Mouse (Mus musculus) stomach, embryonic 14.5 days (tissue): Measurements from ENCODE around the gene Nfkb1. TPM values are rescaled to one million over a fixed set of nuclear protein-coding genes. Genes with fewer than 3 reads are reported as not detected.

ENCODE experiments used
- ATAC-seq: fragments of 200-750 bp; cut with Nextera tagmentation; 2 replicates; pipeline ENCODE4 v1.8.0; 2017; ENCODE audit warnings: low read depth, moderate TSS enrichment; ENCODE audit not compliant: insufficient number of reproducible peaks, insufficient read depth, low FRiP score
- H3K27ac ChIP-seq: fragments of 300-500 bp; sonication (generic); 2 replicates; pipeline ENCODE4 v1.5.1; 2014; ENCODE audit warnings: mild to moderate bottlenecking, low read length, moderate library complexity, mixed read lengths
- H3K27me3 ChIP-seq: fragments of 300-500 bp; sonication (generic); 2 replicates; pipeline ENCODE4 v1.6.1; 2014; ENCODE audit warnings: low read length, control low read depth, mixed read lengths; ENCODE audit not compliant: control insufficient read depth, insufficient read depth
- H3K36me3 ChIP-seq: fragments of 300-500 bp; sonication (generic); 2 replicates; pipeline ENCODE4 v1.6.1; 2014; ENCODE audit warnings: mild to moderate bottlenecking, control low read depth, low read length, moderate library complexity, mixed read lengths; ENCODE audit not compliant: control insufficient read depth, insufficient read depth
- H3K4me1 ChIP-seq: fragments of 300-500 bp; sonication (generic); 2 replicates; pipeline ENCODE4 v1.6.1; 2014; ENCODE audit warnings: low read length, control low read depth, mixed read lengths; ENCODE audit not compliant: control insufficient read depth, insufficient read depth
- H3K4me2 ChIP-seq: fragments of 300-500 bp; sonication (generic); replicated peaks from 2 replicates; pipeline ENCODE4 v1.6.1; 2014; ENCODE audit warnings: low read depth, low read length, control low read depth
- H3K4me3 ChIP-seq: fragments of 300-500 bp; sonication (generic); 2 replicates; pipeline ENCODE4 v1.5.1; 2014; ENCODE audit warnings: low read depth, low read length, control low read depth
- H3K9ac ChIP-seq: fragments of 300-500 bp; sonication (generic); replicated peaks from 2 replicates; pipeline ENCODE4 v1.6.1; 2014; ENCODE audit warnings: low read depth, mild to moderate bottlenecking, control low read depth, low read length, moderate library complexity, mixed read lengths
- H3K9me3 ChIP-seq: fragments of 300-500 bp; sonication (generic); 2 replicates; pipeline ENCODE4 v1.6.1; 2016; ENCODE audit warnings: low read depth, low read length, control low read depth; ENCODE audit not compliant: control insufficient read depth
- WGBS: fragments of 180-500 bp; shearing (Covaris S2); extraction: QIAGEN DNeasy Blood & Tissue Kit; methylation state at CpG from one replicate; pipeline ENCODE4 v1.1.7; 2014; 5-methylcytosine and 5-hydroxymethylcytosine counted together
- polyA plus RNA-seq: library from polyadenylated mRNA; unstranded; fragments of >200 nt; fragmentation: Nextera tagmentation; extraction: Ambion mirVana; gene quantifications from 2 replicates; pipeline ENCODE4 v1.2.1, GENCODE M21; 2014

Nfkb1 gene
- polyA plus RNA-seq, 1 experiment from 2014 or later: 36.2 TPM

- no peak overlapping the region for H3K4me3 ChIP-seq
- no peaks in the 10 kb centered on the region for H3K9me3 ChIP-seq
- H3K4me1 ChIP-seq: peaks cover 8% of the 10 kb centered on the region
- no peak overlapping the region for H3K27ac ChIP-seq
- no peak for ATAC-seq
- H3K27me3 ChIP-seq: no peaks in the 10 kb centered on the region
- H3K4me2 ChIP-seq: no peak overlapping the region
- peaks cover 66% of the 10 kb centered on the region for H3K36me3 ChIP-seq
- whole genome bisulfite sequencing: 58% methylated on average over 4 of the region's 4 CpGs
- H3K9ac ChIP-seq: no peak overlapping the region
These were observed 100.9 kb downstream of the Nfkb1 start for GRCm38 (mm10) chr3:135590471-135590870.

- no peak for ATAC-seq
- no peaks in the 10 kb centered on the region for H3K9me3 ChIP-seq
- no peak overlapping the region for H3K4me3 ChIP-seq
- H3K4me1 ChIP-seq: 0 out of 2 replicates have a peak, but pooled peaks cover 1% of the 10 kb centered on the region
- WGBS: 88% methylated on average over 4 of the region's 4 CpGs
- no peak overlapping the region for H3K9ac ChIP-seq
- H3K27me3 ChIP-seq: no peaks in the 10 kb centered on the region
- H3K4me2 ChIP-seq: no peak overlapping the region
- peaks cover 56% of the 10 kb centered on the region for H3K36me3 ChIP-seq
- H3K27ac ChIP-seq: no peak overlapping the region
These were observed 104.9 kb downstream of the Nfkb1 start for GRCm38 (mm10) chr3:135586471-135586880.

GRCm38 (mm10) chr3:135586060-135586459, 105.3 kb downstream of the Nfkb1 start:
- Histone ChIP-seq H3K9me3 (no peaks in the 10 kb centered on the region), H3K27ac (no peak overlapping the region), H3K4me3 (no peak overlapping the region), H3K4me2 (no peak overlapping the region), H3K9ac (no peak overlapping the region), H3K4me1 (0 out of 2 replicates have a peak, but pooled peaks cover 2% of the 10 kb centered on the region), H3K27me3 (no peaks in the 10 kb centered on the region), H3K36me3 (peaks cover 53% of the 10 kb centered on the region)
- ATAC-seq: no peak
- 85% methylated on average over 2 of the region's 2 CpGs for WGBS

- WGBS: 60% methylated on average over 6 of the region's 6 CpGs
- Histone ChIP-seq H3K36me3 (peaks cover 48% of the 10 kb centered on the region), H3K27ac (no peak overlapping the region), H3K9ac (no peak overlapping the region), H3K4me3 (no peak overlapping the region), H3K9me3 (no peaks in the 10 kb centered on the region), H3K4me1 (peaks cover 4% of the 10 kb centered on the region; the same call in 1 of the 2 replicates), H3K27me3 (no peaks in the 10 kb centered on the region), H3K4me2 (no peak overlapping the region)
- peak; percentile 61; the same call in 1 of the 2 replicates for ATAC-seq
These were observed 105.9 kb downstream of the Nfkb1 start for GRCm38 (mm10) chr3:135585482-135585881.

- WGBS: 87% methylated on average over 7 of the region's 7 CpGs
- ATAC-seq: no peak
- Histone ChIP-seq H3K4me1 (peaks cover 18% of the 10 kb centered on the region), H3K9ac (no peak overlapping the region), H3K9me3 (no peaks in the 10 kb centered on the region), H3K4me2 (no peak overlapping the region), H3K27me3 (no peaks in the 10 kb centered on the region), H3K4me3 (no peak overlapping the region), H3K36me3 (peaks cover 27% of the 10 kb centered on the region), H3K27ac (no peak overlapping the region)
These were observed 109.1 kb downstream of the Nfkb1 start for GRCm38 (mm10) chr3:135582246-135582645.

GRCm38 (mm10) chr3:135581606-135582117, 109.7 kb downstream of the Nfkb1 start:
- H3K27ac ChIP-seq: no peak overlapping the region
- H3K27me3 ChIP-seq: no peaks in the 10 kb centered on the region
- peaks cover 18% of the 10 kb centered on the region for H3K4me1 ChIP-seq
- WGBS: 25% methylated on average over 10 of the region's 10 CpGs
- no peaks in the 10 kb centered on the region for H3K9me3 ChIP-seq
- no peak overlapping the region for H3K4me3 ChIP-seq
- H3K36me3 ChIP-seq: peaks cover 21% of the 10 kb centered on the region
- ATAC-seq: no peak
- no peak overlapping the region for H3K9ac ChIP-seq
- H3K4me2 ChIP-seq: no peak overlapping the region

GRCm38 (mm10) chr3:135580439-135581275, 110.7 kb downstream of the Nfkb1 start:
- H3K9ac ChIP-seq: no peak overlapping the region
- no peaks in the 10 kb centered on the region for H3K27me3 ChIP-seq
- H3K27ac ChIP-seq: peak overlapping the region; percentile 10
- H3K4me3 ChIP-seq: no peak overlapping the region
- no peaks in the 10 kb centered on the region for H3K9me3 ChIP-seq
- peaks cover 15% of the 10 kb centered on the region for H3K36me3 ChIP-seq
- 64% methylated on average over 21 of the region's 21 CpGs for WGBS
- no peak for ATAC-seq
- H3K4me1 ChIP-seq: peaks cover 18% of the 10 kb centered on the region
- H3K4me2 ChIP-seq: no peak overlapping the region

GRCm38 (mm10) chr3:135579179-135579578, 112.2 kb downstream of the Nfkb1 start:
- peaks cover 24% of the 10 kb centered on the region for H3K4me1 ChIP-seq
- H3K4me2 ChIP-seq: no peak overlapping the region
- H3K4me3 ChIP-seq: no peak overlapping the region
- H3K36me3 ChIP-seq: peaks cover 3% of the 10 kb centered on the region; the same call in 1 of the 2 replicates
- H3K9me3 ChIP-seq: no peaks in the 10 kb centered on the region
- H3K27ac ChIP-seq: no peak overlapping the region
- no peak for ATAC-seq
- 44% methylated on average over 4 of the region's 4 CpGs for WGBS
- no peak overlapping the region for H3K9ac ChIP-seq
- no peaks in the 10 kb centered on the region for H3K27me3 ChIP-seq
